Mouse (Mus musculus): ENCODE measurements around the gene Ubtd2. TPM values are rescaled to one million over a fixed set of nuclear protein-coding genes. Genes with fewer than 3 reads are reported as not detected.

The Ubtd2 gene
- 3.9 and 7.0 TPM in 2 replicates for total RNA-seq (2017)

- peak; percentile 91 for ATAC-seq (replicated peaks; ENCODE audit: low read depth, poor library complexity, severe bottlenecking)
Observed at GRCm38 (mm10) chr11:32454800-32455506, at the start of gene Ubtd2. Gene Ubtd2, plus strand, starts transcription at chr11:32455370.

GRCm38 (mm10) chr11:32407863-32408262, 47.3 kb upstream of the Ubtd2 start:
- peak; percentile 61 for ATAC-seq (replicated peaks; ENCODE audit: low read depth, poor library complexity, severe bottlenecking)

- ATAC-seq (replicated peaks; ENCODE audit: low read depth, poor library complexity, severe bottlenecking) = no peak
Observed at GRCm38 (mm10) chr11:32409052-32409451, 46.1 kb upstream of the Ubtd2 start.

GRCm38 (mm10) chr11:32409823-32410562, 45.2 kb upstream of the Ubtd2 start:
- ATAC-seq (replicated peaks; ENCODE audit: low read depth, poor library complexity, severe bottlenecking) = no peak

- ATAC-seq (replicated peaks; ENCODE audit: low read depth, poor library complexity, severe bottlenecking) = no peak
Observed at GRCm38 (mm10) chr11:32420001-32420400, 35.2 kb upstream of the Ubtd2 start.

GRCm38 (mm10) chr11:32423311-32423710, 31.9 kb upstream of the Ubtd2 start:
- no peak for ATAC-seq (replicated peaks; ENCODE audit: low read depth, poor library complexity, severe bottlenecking)

- ATAC-seq (replicated peaks; ENCODE audit: low read depth, poor library complexity, severe bottlenecking) = no peak
Observed at GRCm38 (mm10) chr11:32424600-32424999, 30.6 kb upstream of the Ubtd2 start.

- no peak for ATAC-seq (replicated peaks; ENCODE audit: low read depth, poor library complexity, severe bottlenecking)
Observed at GRCm38 (mm10) chr11:32425043-32425658, 30.0 kb upstream of the Ubtd2 start.

GRCm38 (mm10) chr11:32427537-32427936, 27.6 kb upstream of the Ubtd2 start:
- peak; percentile 42; the same call in 1 of the 2 replicates for ATAC-seq (replicated peaks; ENCODE audit: low read depth, poor library complexity, severe bottlenecking)

GRCm38 (mm10) chr11:32435410-32436060, 19.6 kb upstream of the Ubtd2 start:
- ATAC-seq (replicated peaks; ENCODE audit: low read depth, poor library complexity, severe bottlenecking) = no peak

GRCm38 (mm10) chr11:32442576-32442975, 12.6 kb upstream of the Ubtd2 start:
- no peak for ATAC-seq (replicated peaks; ENCODE audit: low read depth, poor library complexity, severe bottlenecking)

GRCm38 (mm10) chr11:32444266-32444665, 10.9 kb upstream of the Ubtd2 start:
- no peak for ATAC-seq (replicated peaks; ENCODE audit: low read depth, poor library complexity, severe bottlenecking)

GRCm38 (mm10) chr11:32445135-32445534, 10.0 kb upstream of the Ubtd2 start:
- ATAC-seq (replicated peaks; ENCODE audit: low read depth, poor library complexity, severe bottlenecking) = no peak

- ATAC-seq (replicated peaks; ENCODE audit: low read depth, poor library complexity, severe bottlenecking) = peak; percentile 96
Observed at GRCm38 (mm10) chr11:32445637-32446226, 9.4 kb upstream of the Ubtd2 start.

GRCm38 (mm10) chr11:32450216-32450615, 5.0 kb upstream of the Ubtd2 start:
- ATAC-seq (replicated peaks; ENCODE audit: low read depth, poor library complexity, severe bottlenecking) = peak; percentile 50

- ATAC-seq (replicated peaks; ENCODE audit: low read depth, poor library complexity, severe bottlenecking) = no peak
Observed at GRCm38 (mm10) chr11:32451306-32451705, 3.9 kb upstream of the Ubtd2 start.

GRCm38 (mm10) chr11:32452745-32453144, 2.4 kb upstream of the Ubtd2 start:
- ATAC-seq (replicated peaks; ENCODE audit: low read depth, poor library complexity, severe bottlenecking) = no peak

GRCm38 (mm10) chr11:32453353-32453915, 1.7 kb upstream of the Ubtd2 start:
- ATAC-seq (replicated peaks; ENCODE audit: low read depth, poor library complexity, severe bottlenecking) = no peak

- no peak; the same call in 1 of the 2 replicates for ATAC-seq (replicated peaks; ENCODE audit: low read depth, poor library complexity, severe bottlenecking)
Observed at GRCm38 (mm10) chr11:32454231-32454799, 855 bp upstream of the Ubtd2 start.

All from common myeloid progenitor, adult 5-6 weeks (primary cell).